Mouse (Mus musculus): Measurements from ENCODE around the gene Boc. TPM values are rescaled to one million over a fixed set of nuclear protein-coding genes. Genes with fewer than 3 reads are reported as not detected.

The Boc gene
- 3.6 and 4.7 TPM in 2 replicates for polyA plus RNA-seq (2014; fragmentation: Nextera tagmentation; extraction: Ambion mirVana)

DNA sequence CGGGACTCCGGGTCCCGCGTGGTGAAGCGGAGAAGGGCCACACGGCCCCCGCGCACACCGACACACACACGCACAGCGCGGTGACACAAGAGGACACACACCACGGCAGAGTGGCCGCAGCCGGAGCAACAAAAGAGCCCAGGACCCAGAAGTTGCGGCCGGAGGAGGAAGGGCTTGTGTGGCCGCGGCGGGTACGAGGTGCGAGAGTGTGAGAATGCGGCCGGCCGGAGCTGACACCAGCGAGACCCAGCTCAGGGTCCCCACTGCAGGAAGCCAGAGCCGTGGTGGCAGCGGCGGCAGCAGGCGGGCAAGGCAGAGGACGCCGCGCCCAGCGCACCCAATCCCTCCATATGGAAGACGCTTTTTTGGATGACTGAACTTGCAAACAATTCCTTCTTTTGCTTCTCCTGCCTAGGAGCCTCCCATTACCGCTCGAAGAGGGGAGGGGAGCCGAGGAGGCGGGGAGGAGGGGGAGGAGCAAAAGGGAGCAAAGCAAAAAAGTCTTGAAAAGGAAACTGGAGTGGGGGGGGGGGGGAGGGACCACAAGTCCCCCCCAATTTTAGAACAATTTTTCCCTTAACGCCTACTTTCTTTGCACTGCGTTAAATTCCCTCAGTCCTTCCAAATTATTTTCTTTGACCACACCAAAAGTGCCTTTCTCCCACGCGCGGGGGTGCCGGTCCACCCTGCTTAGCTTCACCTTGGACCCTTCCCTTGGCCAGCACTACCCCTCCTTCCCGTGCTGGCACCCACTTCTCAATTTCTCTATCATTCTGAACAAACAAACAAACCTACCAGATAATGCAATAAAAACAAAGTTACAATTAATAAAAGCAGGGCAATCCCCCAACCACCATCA is at the start of gene Boc:
Gene Boc (minus strand): TSS at position 427 of the 859 bp plus-strand sequence.
- Histone ChIP-seq H3K36me3 (ENCODE audit: control insufficient read depth, insufficient read depth, low read length) (no peaks in the 10 kb centered on the region), H3K9me3 (ENCODE audit: control insufficient read depth, low read length) (no peaks in the 10 kb centered on the region), H3K27ac (ENCODE audit: low read depth, low read length) (no peak within 1 kb of the TSS), H3K4me2 (peak within 1 kb of the TSS; percentile 88), H3K4me3 (ENCODE audit: low read depth, low read length) (peak within 1 kb of the TSS; percentile 62), H3K9ac (ENCODE audit: low read depth, low read length) (peak within 1 kb of the TSS; percentile 63), H3K27me3 (replicated peaks; ENCODE audit: control insufficient read depth, insufficient read depth, low read length) (peaks cover 38% of the 10 kb centered on the region), H3K4me1 (replicated peaks; ENCODE audit: control insufficient read depth, insufficient read depth, low read length) (no peaks in the 10 kb centered on the region)
- under 1% methylated on average over 45 of the region's 46 CpGs for WGBS
- ATAC-seq (replicated peaks; ENCODE audit: low FRiP score) (0 out of 2 replicates have a peak, but pooled peaks have one; percentile 34), DNase-seq (ENCODE audit: low spot score) (no peak)

DNA sequence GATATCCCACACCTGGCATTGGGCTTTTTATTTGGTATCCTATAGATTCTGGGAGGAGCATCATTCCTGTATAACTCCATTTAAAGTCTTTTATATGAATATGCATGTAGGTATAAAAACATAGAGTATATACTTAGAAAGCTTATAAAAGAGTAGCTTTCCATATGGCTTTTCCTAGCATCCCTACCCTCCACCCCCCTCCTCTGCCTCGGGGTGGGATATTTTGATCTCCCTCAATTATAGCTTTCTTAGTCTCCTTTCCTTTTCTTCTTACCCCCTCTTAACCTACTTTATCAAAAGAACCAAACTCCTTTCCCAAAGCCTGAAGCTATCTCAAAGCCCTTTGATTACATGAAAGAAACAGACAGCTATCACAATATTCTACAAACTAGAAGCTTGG is 47.9 kb upstream of the Boc start:
- H3K36me3 ChIP-seq (ENCODE audit: control insufficient read depth, insufficient read depth, low read length) = no peaks in the 10 kb centered on the region
- H3K27ac ChIP-seq (ENCODE audit: low read depth, low read length) = no peak overlapping the region
- no peak overlapping the region for H3K4me3 ChIP-seq (ENCODE audit: low read depth, low read length)
- DNase-seq (ENCODE audit: low spot score) (no peak), ATAC-seq (replicated peaks; ENCODE audit: low FRiP score) (no peak)
- H3K4me1 ChIP-seq (replicated peaks; ENCODE audit: control insufficient read depth, insufficient read depth, low read length) = no peaks in the 10 kb centered on the region
- no peaks in the 10 kb centered on the region for H3K27me3 ChIP-seq (replicated peaks; ENCODE audit: control insufficient read depth, insufficient read depth, low read length)
- H3K9me3 ChIP-seq (ENCODE audit: control insufficient read depth, low read length) = no peaks in the 10 kb centered on the region
- 76% methylated on average over 1 of the region's 1 CpGs for WGBS
- H3K9ac ChIP-seq (ENCODE audit: low read depth, low read length) = no peak overlapping the region
- no peak overlapping the region for H3K4me2 ChIP-seq

DNA sequence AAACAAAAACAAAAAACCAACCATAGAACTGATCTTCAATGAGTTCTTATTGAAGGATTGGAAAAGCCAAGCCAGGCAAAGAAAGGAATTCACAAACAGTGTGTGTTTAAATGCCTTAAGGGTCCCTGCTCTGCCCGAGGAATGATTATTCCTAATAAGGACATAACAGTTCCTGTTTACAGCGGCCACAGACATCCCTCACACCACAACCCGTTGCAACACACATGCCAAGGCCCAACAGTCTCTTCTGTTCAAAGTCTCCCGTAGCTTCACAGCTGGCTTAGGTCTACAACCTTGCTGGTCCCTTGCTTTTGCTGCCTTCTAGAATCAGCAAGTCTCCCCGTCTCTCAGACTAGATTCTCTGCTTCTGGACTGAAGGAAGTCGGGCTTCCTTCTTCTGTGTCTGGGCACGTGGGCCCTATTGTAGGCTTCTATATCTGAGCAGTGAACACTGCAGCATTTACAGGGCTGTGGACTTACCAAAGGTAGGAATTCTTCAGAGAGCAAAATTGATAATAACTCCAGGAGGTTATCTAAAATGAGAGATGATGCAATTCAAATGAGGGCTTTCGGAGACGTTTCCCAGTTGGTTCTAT is 45.4 kb upstream of the Boc start:
- H3K27me3 ChIP-seq (replicated peaks; ENCODE audit: control insufficient read depth, insufficient read depth, low read length) = no peaks in the 10 kb centered on the region
- H3K36me3 ChIP-seq (ENCODE audit: control insufficient read depth, insufficient read depth, low read length) = no peaks in the 10 kb centered on the region
- no peak overlapping the region for H3K9ac ChIP-seq (ENCODE audit: low read depth, low read length)
- 38% methylated on average over 9 of the region's 9 CpGs for WGBS
- H3K27ac ChIP-seq (ENCODE audit: low read depth, low read length) = no peak overlapping the region
- H3K4me2 ChIP-seq = no peak overlapping the region
- no peak for ATAC-seq (replicated peaks; ENCODE audit: low FRiP score)
- no peaks in the 10 kb centered on the region for H3K4me1 ChIP-seq (replicated peaks; ENCODE audit: control insufficient read depth, insufficient read depth, low read length)
- no peak overlapping the region for H3K4me3 ChIP-seq (ENCODE audit: low read depth, low read length)
- no peak for DNase-seq (ENCODE audit: low spot score)
- no peaks in the 10 kb centered on the region for H3K9me3 ChIP-seq (ENCODE audit: control insufficient read depth, low read length)

DNA sequence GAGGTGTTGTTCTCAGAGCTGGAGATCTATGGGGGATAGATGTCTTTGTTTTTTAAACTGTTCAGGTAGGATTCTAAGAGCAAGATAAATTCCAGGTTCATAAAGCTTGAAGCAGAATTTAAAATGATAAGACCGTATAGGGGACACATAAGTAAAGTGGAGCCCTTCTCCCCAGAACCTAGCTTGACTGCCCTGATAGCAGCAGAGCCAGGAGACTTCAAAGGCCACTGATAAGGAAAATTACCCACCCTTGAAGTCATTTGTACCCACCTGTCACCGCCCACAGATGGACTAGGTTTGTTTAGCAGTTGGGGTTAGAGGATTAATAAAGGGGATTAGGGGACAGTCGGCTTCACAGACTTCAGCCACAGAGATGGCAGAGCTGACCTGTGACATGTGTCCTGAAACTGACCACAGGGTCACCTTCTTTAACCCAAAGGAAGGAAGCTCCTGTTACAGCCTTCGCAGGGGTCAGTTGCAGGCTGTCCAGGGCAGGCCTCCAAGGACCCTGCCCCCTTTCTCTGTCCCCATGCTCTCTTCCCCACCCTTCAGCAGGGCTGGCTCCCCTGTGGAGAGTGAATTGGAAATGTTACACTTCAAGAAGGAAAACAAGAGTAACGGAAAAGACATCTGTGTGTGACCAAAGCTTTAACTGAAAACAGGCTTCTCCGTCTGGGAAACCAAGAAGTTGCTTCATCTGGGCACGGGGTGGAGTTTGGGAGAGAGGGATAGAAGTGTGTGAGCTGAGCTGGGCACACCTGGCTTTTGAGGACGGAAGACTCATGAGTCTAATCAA is 43.5 kb upstream of the Boc start:
- DNase-seq (ENCODE audit: low spot score) = no peak
- Histone ChIP-seq H3K4me3 (ENCODE audit: low read depth, low read length) (no peak overlapping the region), H3K36me3 (ENCODE audit: control insufficient read depth, insufficient read depth, low read length) (no peaks in the 10 kb centered on the region), H3K4me2 (no peak overlapping the region), H3K9me3 (ENCODE audit: control insufficient read depth, low read length) (no peaks in the 10 kb centered on the region), H3K27me3 (replicated peaks; ENCODE audit: control insufficient read depth, insufficient read depth, low read length) (no peaks in the 10 kb centered on the region), H3K27ac (ENCODE audit: low read depth, low read length) (no peak overlapping the region), H3K4me1 (replicated peaks; ENCODE audit: control insufficient read depth, insufficient read depth, low read length) (no peaks in the 10 kb centered on the region), H3K9ac (ENCODE audit: low read depth, low read length) (no peak overlapping the region)
- 28% methylated on average over 8 of the region's 8 CpGs for WGBS
- no peak for ATAC-seq (replicated peaks; ENCODE audit: low FRiP score)

DNA sequence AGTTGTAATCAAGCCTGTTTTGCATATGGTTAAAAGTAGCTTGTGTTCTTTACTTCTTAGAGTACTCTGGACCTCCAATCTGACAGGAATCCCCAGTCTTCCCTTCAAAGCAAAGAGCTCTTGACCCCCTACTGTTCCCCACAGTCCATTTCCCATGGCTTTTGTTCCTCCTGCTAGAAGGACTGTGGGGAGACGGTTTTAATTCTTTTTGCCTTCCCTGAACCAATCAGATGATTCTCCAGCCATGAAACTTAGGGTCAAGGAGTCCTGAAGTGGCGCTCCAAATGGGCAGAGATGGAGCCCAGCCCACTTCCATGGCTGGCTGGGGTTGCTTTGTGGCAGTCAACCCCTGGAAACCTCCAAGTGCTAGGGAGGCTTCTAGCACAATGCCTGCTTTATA is 42.5 kb upstream of the Boc start:
- ATAC-seq (replicated peaks; ENCODE audit: low FRiP score) (no peak), DNase-seq (ENCODE audit: low spot score) (no peak)
- 46% methylated on average over 2 of the region's 2 CpGs for WGBS
- no peaks in the 10 kb centered on the region for H3K4me1 ChIP-seq (replicated peaks; ENCODE audit: control insufficient read depth, insufficient read depth, low read length)
- H3K4me2 ChIP-seq = no peak overlapping the region
- no peak overlapping the region for H3K27ac ChIP-seq (ENCODE audit: low read depth, low read length)
- H3K27me3 ChIP-seq (replicated peaks; ENCODE audit: control insufficient read depth, insufficient read depth, low read length) = no peaks in the 10 kb centered on the region
- H3K36me3 ChIP-seq (ENCODE audit: control insufficient read depth, insufficient read depth, low read length) = no peaks in the 10 kb centered on the region
- H3K9ac ChIP-seq (ENCODE audit: low read depth, low read length) = no peak overlapping the region
- no peak overlapping the region for H3K4me3 ChIP-seq (ENCODE audit: low read depth, low read length)
- no peaks in the 10 kb centered on the region for H3K9me3 ChIP-seq (ENCODE audit: control insufficient read depth, low read length)

DNA sequence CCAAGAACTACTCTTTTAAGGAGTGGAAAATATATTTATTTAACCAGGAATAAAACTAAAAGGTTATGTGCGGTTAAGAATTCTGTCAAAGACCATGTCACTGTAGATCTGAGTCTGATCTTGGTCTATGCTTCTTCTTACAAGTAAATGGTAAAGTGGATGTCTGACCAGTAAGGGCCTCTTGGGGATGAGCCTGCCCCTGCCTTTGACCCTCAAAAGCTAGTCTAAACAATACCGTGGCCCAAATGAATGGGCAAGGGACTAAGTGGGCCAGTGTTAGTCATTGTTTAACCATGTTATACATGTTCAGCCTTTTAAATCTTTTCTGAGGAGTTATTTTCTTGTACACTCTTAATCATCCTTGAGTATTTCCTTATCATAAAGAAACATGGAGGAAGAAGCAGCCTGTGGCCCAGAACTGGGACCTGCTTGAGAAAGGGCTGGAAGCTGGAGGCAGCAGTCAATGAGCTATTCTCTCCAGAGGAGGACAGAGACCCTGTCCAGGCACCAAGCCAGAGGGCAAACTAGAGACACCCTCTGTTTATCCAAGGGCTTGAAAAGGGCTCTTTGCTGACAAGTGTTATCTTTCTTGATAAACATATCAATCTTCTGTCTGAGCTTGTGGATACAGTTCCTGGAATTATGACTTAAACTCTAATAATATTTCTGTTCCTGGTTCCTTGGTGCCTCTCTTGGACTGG is 38.6 kb upstream of the Boc start:
- Histone ChIP-seq H3K36me3 (ENCODE audit: control insufficient read depth, insufficient read depth, low read length) (no peaks in the 10 kb centered on the region), H3K4me3 (ENCODE audit: low read depth, low read length) (no peak overlapping the region), H3K4me1 (replicated peaks; ENCODE audit: control insufficient read depth, insufficient read depth, low read length) (no peaks in the 10 kb centered on the region), H3K9ac (ENCODE audit: low read depth, low read length) (no peak overlapping the region), H3K27me3 (replicated peaks; ENCODE audit: control insufficient read depth, insufficient read depth, low read length) (no peaks in the 10 kb centered on the region), H3K4me2 (no peak overlapping the region), H3K9me3 (ENCODE audit: control insufficient read depth, low read length) (no peaks in the 10 kb centered on the region), H3K27ac (ENCODE audit: low read depth, low read length) (no peak overlapping the region)
- DNase-seq (ENCODE audit: low spot score) (no peak), ATAC-seq (replicated peaks; ENCODE audit: low FRiP score) (no peak)
- WGBS = 80% methylated on average over 2 of the region's 2 CpGs

DNA sequence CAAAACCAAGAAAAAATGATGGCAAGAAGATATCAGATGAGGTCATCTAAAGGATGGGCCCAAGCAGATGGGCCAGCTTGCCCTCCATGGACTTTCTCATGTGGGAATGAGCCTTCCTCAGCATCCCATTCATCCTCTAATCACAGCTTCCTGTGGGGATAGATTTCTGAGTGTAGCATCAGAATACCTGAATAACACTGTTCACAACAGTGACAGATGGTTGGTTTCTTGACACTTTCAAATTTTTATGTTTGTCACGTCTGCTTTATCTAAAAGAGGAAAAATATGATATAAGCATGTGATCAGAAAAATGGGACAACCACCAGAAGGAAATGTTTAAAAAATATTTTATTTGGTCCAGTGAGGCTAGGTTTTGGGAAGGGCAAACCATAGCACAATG is 30.8 kb upstream of the Boc start:
- H3K9ac ChIP-seq (ENCODE audit: low read depth, low read length) = no peak overlapping the region
- no peaks in the 10 kb centered on the region for H3K36me3 ChIP-seq (ENCODE audit: control insufficient read depth, insufficient read depth, low read length)
- H3K27me3 ChIP-seq (replicated peaks; ENCODE audit: control insufficient read depth, insufficient read depth, low read length) = no peaks in the 10 kb centered on the region
- WGBS = 73% methylated on average over 1 of the region's 1 CpGs
- no peaks in the 10 kb centered on the region for H3K4me1 ChIP-seq (replicated peaks; ENCODE audit: control insufficient read depth, insufficient read depth, low read length)
- DNase-seq (ENCODE audit: low spot score) = no peak
- no peak overlapping the region for H3K4me2 ChIP-seq
- H3K27ac ChIP-seq (ENCODE audit: low read depth, low read length) = no peak overlapping the region
- H3K4me3 ChIP-seq (ENCODE audit: low read depth, low read length) = no peak overlapping the region
- H3K9me3 ChIP-seq (ENCODE audit: control insufficient read depth, low read length) = no peaks in the 10 kb centered on the region
- no peak for ATAC-seq (replicated peaks; ENCODE audit: low FRiP score)

DNA sequence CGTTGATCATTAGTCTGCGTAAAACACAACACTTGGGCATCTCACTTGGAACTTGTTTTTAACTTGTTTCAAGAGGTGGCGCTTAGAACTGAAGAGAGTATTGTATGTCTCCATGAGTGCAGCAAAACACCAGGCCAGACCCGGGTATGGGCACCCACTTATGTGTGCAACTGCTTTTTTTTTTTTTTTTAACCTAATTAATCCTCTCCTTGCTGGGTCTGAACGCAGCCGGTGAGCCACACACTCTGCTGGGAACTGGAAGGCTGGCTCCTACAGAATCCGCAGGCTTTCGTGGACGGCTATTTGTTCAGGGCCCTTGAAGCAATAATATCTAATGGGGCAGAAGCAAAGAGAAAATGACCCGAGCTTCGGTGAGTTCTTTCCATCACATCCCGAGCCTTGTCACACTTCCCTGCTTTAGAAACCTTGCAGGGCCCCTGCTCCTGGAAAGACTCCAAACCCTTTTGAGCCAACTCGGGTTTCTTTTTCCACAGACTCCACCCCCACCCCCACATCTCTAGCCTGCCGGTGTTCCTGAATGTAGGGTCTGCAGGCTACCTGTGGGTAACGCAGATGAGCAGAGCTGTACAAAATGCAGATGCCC is 20.8 kb upstream of the Boc start:
- Histone ChIP-seq H3K4me2 (no peak overlapping the region), H3K4me1 (replicated peaks; ENCODE audit: control insufficient read depth, insufficient read depth, low read length) (no peaks in the 10 kb centered on the region), H3K27me3 (replicated peaks; ENCODE audit: control insufficient read depth, insufficient read depth, low read length) (no peaks in the 10 kb centered on the region), H3K27ac (ENCODE audit: low read depth, low read length) (no peak overlapping the region), H3K9ac (ENCODE audit: low read depth, low read length) (no peak overlapping the region), H3K36me3 (ENCODE audit: control insufficient read depth, insufficient read depth, low read length) (no peaks in the 10 kb centered on the region), H3K9me3 (ENCODE audit: control insufficient read depth, low read length) (no peaks in the 10 kb centered on the region), H3K4me3 (ENCODE audit: low read depth, low read length) (no peak overlapping the region)
- WGBS = 57% methylated on average over 15 of the region's 15 CpGs
- no peak for DNase-seq (ENCODE audit: low spot score)
- ATAC-seq (replicated peaks; ENCODE audit: low FRiP score) = no peak

All from liver, embryonic 11.5 days (tissue).